Mouse (Mus musculus) lung, embryonic 15.5 days (tissue): ENCODE measurements around the gene Wfdc15a. TPM values are rescaled to one million over a fixed set of nuclear protein-coding genes. Genes with fewer than 3 reads are reported as not detected.

Experiments
- ATAC-seq: fragments of 200-750 bp; cut with Nextera tagmentation; 2 replicates; pipeline ENCODE4 v1.8.0; 2017; ENCODE audit warnings: moderate number of reproducible peaks, borderline replicate concordance; ENCODE audit not compliant: low FRiP score, low TSS enrichment; ENCODE audit errors: extremely low read depth
- H3K27ac ChIP-seq: fragments of 300-500 bp; sonication (generic); 2 replicates; pipeline ENCODE4 v1.5.1; 2015; ENCODE audit warnings: moderate library complexity, mild to moderate bottlenecking, inconsistent platforms
- H3K27me3 ChIP-seq: fragments of 300-500 bp; sonication (generic); 2 replicates; pipeline ENCODE4 v1.6.1; 2015; ENCODE audit warnings: inconsistent platforms
- H3K36me3 ChIP-seq: fragments of 300-500 bp; sonication (generic); 2 replicates; pipeline ENCODE4 v1.6.1; 2015; ENCODE audit warnings: inconsistent platforms
- H3K4me1 ChIP-seq: fragments of 300-500 bp; sonication (generic); 2 replicates; pipeline ENCODE4 v1.6.1; 2015; ENCODE audit warnings: inconsistent platforms
- H3K4me2 ChIP-seq: fragments of 300-500 bp; sonication (generic); 2 replicates; pipeline ENCODE4 v1.6.1; 2015; ENCODE audit warnings: inconsistent platforms, mild to moderate bottlenecking, moderate library complexity
- H3K4me3 ChIP-seq: fragments of 300-500 bp; sonication (generic); 2 replicates; pipeline ENCODE4 v1.5.1; 2015; ENCODE audit warnings: mild to moderate bottlenecking, inconsistent platforms
- H3K9ac ChIP-seq: fragments of 300-500 bp; sonication (generic); 2 replicates; pipeline ENCODE4 v1.6.1; 2015; ENCODE audit warnings: inconsistent platforms
- H3K9me3 ChIP-seq: fragments of 300-500 bp; sonication (generic); 2 replicates; pipeline ENCODE4 v1.6.1; 2016; ENCODE audit warnings: inconsistent platforms
- WGBS: fragments of 180-500 bp; shearing (Covaris S2); methylation state at CpG from one replicate; pipeline ENCODE4 v1.1.7; 2015; 5-methylcytosine and 5-hydroxymethylcytosine counted together
- polyA plus RNA-seq: library from polyadenylated mRNA; unstranded; fragments of >200 nt; fragmentation: Nextera tagmentation; extraction: Ambion mirVana; gene quantifications from 2 replicates; pipeline ENCODE4 v1.2.1, GENCODE M21; 2015

Gene Wfdc15a
- polyA plus RNA-seq, 1 experiment from 2014 or later, result not detected

- H3K4me1 ChIP-seq, result no peaks in the 10 kb centered on the region
- 66% methylated on average over 5 of the region's 5 CpGs for WGBS
These were observed 4.8 kb downstream of the Wfdc15a start for GRCm38 (mm10) chr2:164194959-164195630.

GRCm38 (mm10) chr2:164192279-164192678 lies 7.7 kb downstream of the Wfdc15a start:
- Histone ChIP-seq H3K4me2 (no peak overlapping the region), H3K9me3 (no peaks in the 10 kb centered on the region), H3K27me3 (no peaks in the 10 kb centered on the region), H3K36me3 (no peaks in the 10 kb centered on the region), H3K27ac (no peak overlapping the region), H3K4me3 (no peak overlapping the region), H3K9ac (no peak overlapping the region), H3K4me1 (no peaks in the 10 kb centered on the region)
- ATAC-seq, result no peak

More at GRCm38 (mm10) chr2:164194959-164195630, 4.8 kb downstream of the Wfdc15a start:
- Histone ChIP-seq H3K27ac (no peak overlapping the region), H3K4me3 (no peak overlapping the region), H3K9ac (no peak overlapping the region), H3K27me3 (no peaks in the 10 kb centered on the region), H3K36me3 (no peaks in the 10 kb centered on the region), H3K4me2 (no peak overlapping the region), H3K9me3 (no peaks in the 10 kb centered on the region)
- ATAC-seq, result no peak

DNA sequence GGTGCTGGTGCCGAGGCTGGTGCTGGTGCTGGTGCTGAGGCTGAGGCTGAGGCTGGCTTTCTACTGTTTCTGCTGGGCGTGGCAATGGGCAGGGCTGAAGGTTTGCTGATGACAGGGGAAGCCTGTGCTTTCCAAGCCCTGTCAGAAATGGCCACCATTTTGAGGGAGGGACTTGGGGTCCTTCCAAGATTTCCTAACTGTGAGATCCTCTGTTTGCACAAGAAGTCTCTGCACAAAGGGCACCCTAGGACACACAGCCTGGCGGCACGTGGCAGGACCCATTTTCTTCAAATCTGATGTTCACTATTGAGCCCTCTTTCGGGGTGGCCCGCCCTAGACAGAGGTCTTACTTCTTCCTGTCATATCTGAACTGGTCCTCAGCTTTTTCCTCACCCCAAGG lies 9.4 kb downstream of the Wfdc15a start, which contains the start of gene Wfdc12:
Wfdc12 (minus strand) TSS at position 33 of the 400 bp plus-strand sequence.
- ATAC-seq, result no peak
- Histone ChIP-seq H3K4me3 (no peak within 1 kb of the TSS), H3K9ac (no peak within 1 kb of the TSS), H3K4me2 (no peak within 1 kb of the TSS), H3K9me3 (no peaks in the 10 kb centered on the region), H3K27ac (no peak within 1 kb of the TSS), H3K36me3 (no peaks in the 10 kb centered on the region), H3K27me3 (no peaks in the 10 kb centered on the region), H3K4me1 (no peaks in the 10 kb centered on the region)
- 80% methylated on average over 6 of the region's 6 CpGs for WGBS

DNA sequence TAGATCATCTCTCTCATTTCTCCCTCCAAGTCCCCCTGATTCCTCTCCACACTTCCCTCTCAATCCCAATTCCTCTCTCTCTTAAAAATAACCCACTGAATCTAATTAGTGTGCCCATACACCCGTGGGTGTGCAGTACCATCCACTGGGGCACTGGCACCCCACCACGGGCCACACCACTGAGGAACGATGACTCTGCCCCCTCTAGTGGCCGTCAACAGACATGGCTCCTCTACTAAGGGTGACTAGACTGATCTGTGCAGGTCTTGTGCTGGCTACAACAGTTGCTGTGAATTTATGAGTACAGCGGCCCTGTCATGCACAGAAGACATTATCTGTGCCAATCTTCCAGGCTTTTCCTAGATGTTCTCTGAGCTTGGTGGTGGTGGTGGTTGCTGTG lies 11.2 kb downstream of the Wfdc15a start:
- no peak for ATAC-seq
- 21% methylated on average over 5 of the region's 5 CpGs for WGBS

GRCm38 (mm10) chr2:164184145-164184719 lies 15.7 kb downstream of the Wfdc15a start:
- no peaks in the 10 kb centered on the region for H3K9me3 ChIP-seq

More for the DNA sequence above, 11.2 kb downstream of the Wfdc15a start:
- Histone ChIP-seq H3K4me2 (no peak overlapping the region), H3K27me3 (no peaks in the 10 kb centered on the region), H3K9me3 (no peaks in the 10 kb centered on the region), H3K4me1 (no peaks in the 10 kb centered on the region; the same call in 1 of the 2 replicates), H3K4me3 (no peak overlapping the region), H3K9ac (no peak overlapping the region), H3K36me3 (no peaks in the 10 kb centered on the region), H3K27ac (no peak overlapping the region)

GRCm38 (mm10) chr2:164183340-164183739 lies 16.6 kb downstream of the Wfdc15a start:
- Histone ChIP-seq H3K27ac (no peak overlapping the region; the same call in 1 of the 2 replicates), H3K36me3 (no peaks in the 10 kb centered on the region), H3K4me2 (no peak overlapping the region), H3K27me3 (no peaks in the 10 kb centered on the region), H3K9me3 (no peaks in the 10 kb centered on the region), H3K4me1 (no peaks in the 10 kb centered on the region; the same call in 1 of the 2 replicates), H3K4me3 (no peak overlapping the region), H3K9ac (no peak overlapping the region)
- 54% methylated on average over 9 of the region's 9 CpGs for WGBS
- no peak for ATAC-seq

More at GRCm38 (mm10) chr2:164184145-164184719, 15.7 kb downstream of the Wfdc15a start:
- Histone ChIP-seq H3K36me3 (no peaks in the 10 kb centered on the region), H3K27me3 (no peaks in the 10 kb centered on the region), H3K9ac (no peak overlapping the region), H3K4me1 (no peaks in the 10 kb centered on the region; the same call in 1 of the 2 replicates), H3K4me2 (no peak overlapping the region), H3K27ac (no peak overlapping the region), H3K4me3 (no peak overlapping the region)
- 37% methylated on average over 9 of the region's 9 CpGs for WGBS
- ATAC-seq, result peak; percentile 12; the same call in 1 of the 2 replicates

- Histone ChIP-seq H3K9me3 (no peaks in the 10 kb centered on the region), H3K36me3 (no peaks in the 10 kb centered on the region), H3K9ac (no peak within 1 kb of the TSS), H3K27me3 (peaks cover 4% of the 10 kb centered on the region; the same call in 1 of the 2 replicates), H3K27ac (no peak within 1 kb of the TSS; the same call in 1 of the 2 replicates), H3K4me3 (no peak within 1 kb of the TSS), H3K4me2 (no peak within 1 kb of the TSS), H3K4me1 (no peaks in the 10 kb centered on the region; the same call in 1 of the 2 replicates)
- no peak for ATAC-seq
- WGBS, result 67% methylated on average over 7 of the region's 7 CpGs
These were observed 17.2 kb downstream of the Wfdc15a start, which contains the start of gene Wfdc5 for GRCm38 (mm10) chr2:164182692-164183255. Gene Wfdc5 (minus strand): TSS chr2:164182742.

DNA sequence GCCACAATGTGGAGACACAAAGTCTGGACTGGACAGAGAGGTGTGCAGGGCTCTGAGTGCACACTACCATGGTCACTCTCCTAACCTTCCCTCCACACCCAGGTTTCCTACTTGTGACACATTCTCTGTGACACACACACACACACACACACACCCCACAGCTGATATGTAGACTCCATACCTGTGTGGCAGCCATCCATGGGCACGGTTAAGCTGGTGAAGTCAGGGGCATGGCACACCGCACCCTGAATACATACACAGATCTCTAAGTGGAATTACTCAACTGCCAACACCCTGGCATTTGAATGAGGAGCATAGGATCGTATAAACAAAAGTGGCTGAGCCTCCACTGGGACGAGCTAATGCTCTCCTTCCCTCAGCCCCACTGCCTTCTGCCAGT lies 19.2 kb downstream of the Wfdc15a start:
- Histone ChIP-seq H3K27ac (no peak overlapping the region), H3K4me3 (no peak overlapping the region), H3K36me3 (no peaks in the 10 kb centered on the region), H3K4me2 (no peak overlapping the region), H3K4me1 (no peaks in the 10 kb centered on the region; the same call in 1 of the 2 replicates), H3K9ac (no peak overlapping the region), H3K9me3 (no peaks in the 10 kb centered on the region), H3K27me3 (peaks cover 5% of the 10 kb centered on the region; the same call in 1 of the 2 replicates)
- WGBS, result 65% methylated on average over 4 of the region's 4 CpGs
- 0 out of 2 replicates have a peak, but pooled peaks have one; percentile 10 for ATAC-seq

DNA sequence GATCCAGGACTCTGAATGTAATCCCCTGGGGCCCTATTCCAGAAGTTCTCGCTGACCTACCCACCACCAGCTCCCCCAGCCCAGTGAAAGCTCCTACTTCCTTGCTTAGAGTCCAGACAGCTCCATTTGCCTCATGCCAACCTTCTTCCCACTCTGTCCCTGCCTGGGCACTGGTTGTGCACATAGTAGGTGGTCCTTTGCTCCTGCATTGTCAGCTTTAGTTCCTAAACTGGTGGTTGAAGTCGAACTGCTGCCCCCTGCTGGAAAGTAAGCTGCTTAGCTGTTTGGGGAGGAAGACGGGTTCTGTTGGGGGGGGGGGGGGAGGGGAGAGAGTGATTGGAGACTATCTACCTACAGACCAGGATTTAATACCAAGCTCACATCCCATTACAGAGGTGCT lies 19.8 kb downstream of the Wfdc15a start:
- no peak for ATAC-seq
- no peak overlapping the region for H3K9ac ChIP-seq
- 47% methylated on average over 3 of the region's 3 CpGs for WGBS
- no peaks in the 10 kb centered on the region for H3K36me3 ChIP-seq
- H3K9me3 ChIP-seq, result no peaks in the 10 kb centered on the region
- no peaks in the 10 kb centered on the region; the same call in 1 of the 2 replicates for H3K4me1 ChIP-seq
- no peak overlapping the region for H3K4me3 ChIP-seq
- peaks cover 5% of the 10 kb centered on the region; the same call in 1 of the 2 replicates for H3K27me3 ChIP-seq
- no peak overlapping the region for H3K27ac ChIP-seq
- no peak overlapping the region for H3K4me2 ChIP-seq

GRCm38 (mm10) chr2:164177831-164178230 lies 22.1 kb downstream of the Wfdc15a start:
- Histone ChIP-seq H3K9me3 (no peaks in the 10 kb centered on the region), H3K4me2 (no peak overlapping the region), H3K27ac (no peak overlapping the region), H3K27me3 (peaks cover 16% of the 10 kb centered on the region), H3K4me1 (no peaks in the 10 kb centered on the region), H3K9ac (no peak overlapping the region), H3K4me3 (no peak overlapping the region), H3K36me3 (no peaks in the 10 kb centered on the region)
- no peak for ATAC-seq
- 78% methylated on average over 5 of the region's 5 CpGs for WGBS

DNA sequence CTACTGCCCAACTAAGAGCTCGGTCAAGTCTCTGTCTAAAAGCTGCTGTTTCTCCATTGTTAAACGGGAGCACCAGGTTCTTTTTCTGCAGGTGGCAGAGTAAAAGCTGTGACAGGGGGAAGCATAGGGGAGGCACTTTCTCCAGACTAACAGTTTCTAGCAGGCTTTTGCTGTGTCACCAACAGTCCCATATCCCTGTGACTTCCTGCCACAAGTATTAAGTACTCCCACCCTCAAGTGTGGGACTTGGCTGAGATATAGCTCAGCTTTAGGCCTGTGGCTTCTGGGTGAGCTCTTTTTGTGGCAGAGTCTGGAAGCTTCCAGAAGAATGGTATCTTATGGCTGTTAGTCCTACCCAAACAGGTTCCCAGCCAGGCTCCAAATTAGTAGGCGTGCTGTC lies 24.1 kb downstream of the Wfdc15a start:
- Histone ChIP-seq H3K4me3 (no peak overlapping the region), H3K4me2 (no peak overlapping the region), H3K36me3 (no peaks in the 10 kb centered on the region), H3K9ac (no peak overlapping the region), H3K27ac (no peak overlapping the region), H3K27me3 (peaks cover 35% of the 10 kb centered on the region), H3K9me3 (no peaks in the 10 kb centered on the region), H3K4me1 (peaks cover 3% of the 10 kb centered on the region; the same call in 1 of the 2 replicates)
- no peak for ATAC-seq
- WGBS, result 67% methylated on average over 3 of the region's 3 CpGs
